Mouse (Mus musculus) mesoderm, embryonic 11.5 days (tissue): ENCODE data around the gene Ints14.
"Not testable (repeated sequence)": the region's sequence is repeated elsewhere in the genome, so short reads cannot be mapped to it uniquely, and the experiment has no call there.

Source experiments
- DNase-seq: peaks from one replicate; pipeline ENCODE4 v3.0.0-alpha.2; 2012; ENCODE audit warnings: low read depth, low spot score

The Ints14 gene

DNA sequence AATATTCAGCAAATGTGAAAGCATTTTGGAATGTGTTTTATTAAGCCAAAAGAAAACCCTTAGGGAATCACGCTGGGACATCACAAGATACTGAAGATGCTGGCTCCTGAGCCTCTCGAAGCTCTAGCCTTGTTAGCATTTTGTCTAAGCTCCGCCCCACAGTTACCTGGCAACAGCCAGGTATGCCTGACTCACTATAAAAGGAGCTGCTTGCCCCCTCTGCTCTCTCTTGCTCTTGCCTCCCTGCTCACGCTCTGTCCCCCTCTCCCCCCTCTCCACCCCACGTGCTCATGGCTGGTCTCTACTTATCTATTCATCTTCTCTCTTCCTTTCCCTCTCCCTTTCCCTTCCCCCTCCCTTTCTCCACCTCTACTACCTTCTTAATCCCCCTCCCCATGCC, 8.7 kb upstream of the Ints14 start:
- DNase-seq: no peak

DNA sequence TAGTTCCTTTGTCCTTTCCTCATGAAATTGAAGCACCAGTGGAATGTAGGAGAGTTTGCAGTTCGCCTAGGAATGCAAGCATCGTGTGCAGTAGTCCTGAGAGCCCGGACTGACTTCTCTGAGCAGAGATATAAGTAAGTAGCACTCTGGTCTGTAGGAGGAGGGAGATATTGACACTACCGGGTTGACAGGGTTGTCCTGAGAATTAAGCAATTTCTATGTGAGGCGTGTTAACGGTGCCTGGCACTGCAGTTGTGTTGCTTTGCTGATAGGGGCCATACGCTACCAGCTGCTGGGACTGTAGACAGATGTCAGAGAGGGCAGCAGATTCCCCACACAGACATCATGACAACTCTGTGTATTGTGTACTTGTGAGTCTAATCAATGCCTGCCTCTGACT, 7.5 kb upstream of the Ints14 start:
- DNase-seq: no peak

DNA sequence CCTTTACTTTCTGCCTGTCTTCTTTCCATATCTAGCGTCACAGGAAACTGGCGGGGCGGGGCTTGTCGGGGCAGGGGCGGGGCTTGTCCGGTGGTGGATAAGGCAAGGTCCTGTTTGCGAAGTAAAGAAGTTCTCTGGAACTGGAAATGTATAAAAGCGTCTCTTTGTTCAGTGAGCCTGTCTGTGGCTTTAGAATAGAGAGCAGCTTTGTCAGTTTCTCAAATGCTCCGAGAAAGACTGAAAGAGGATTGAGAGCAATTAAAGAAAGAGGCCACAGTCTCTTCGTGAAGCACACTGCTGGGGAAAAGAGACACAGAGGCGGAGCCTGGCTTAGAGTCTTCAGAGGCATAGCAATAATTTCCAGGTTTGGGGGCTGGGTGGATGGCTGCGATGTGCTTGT, 4.4 kb upstream of the Ints14 start:
- no peak for DNase-seq

DNA sequence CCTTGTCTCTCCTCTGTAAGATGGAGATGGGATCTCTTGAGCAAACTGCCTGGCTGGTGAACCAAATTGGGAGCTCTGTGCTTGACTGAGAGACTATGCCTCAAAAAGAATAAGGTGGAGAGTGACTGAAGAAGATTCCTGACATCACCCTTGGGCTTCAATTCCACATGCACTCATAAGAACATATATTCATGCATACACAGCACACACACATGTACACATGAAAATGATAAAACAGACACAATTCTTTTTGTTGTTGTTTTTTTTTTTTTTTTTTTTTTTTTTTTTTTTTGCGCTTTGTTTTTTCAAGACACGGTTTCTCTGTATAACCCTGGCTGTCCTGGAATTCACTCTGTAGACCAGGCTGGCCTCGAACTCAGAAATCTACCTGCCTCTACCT, 3.4 kb upstream of the Ints14 start:
- no peak for DNase-seq

DNA sequence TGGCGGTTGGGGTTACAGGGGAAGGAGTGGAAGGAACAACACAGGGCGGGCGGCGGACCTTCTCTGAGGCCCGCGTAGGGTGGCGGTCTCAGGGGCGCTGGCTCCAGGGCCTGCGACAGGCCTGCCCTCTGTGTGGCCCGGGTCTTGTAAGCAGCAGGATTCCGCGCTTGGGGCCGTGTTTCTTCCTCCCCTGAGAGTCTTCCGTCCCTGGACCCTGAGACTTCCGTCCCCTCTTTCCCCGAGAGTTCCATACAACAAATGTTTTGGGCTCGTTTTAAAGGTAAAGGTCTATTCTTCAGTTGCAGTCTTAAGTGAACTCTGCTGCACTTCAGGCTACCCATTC, 244 bp downstream of the Ints14 start:
- no peak for DNase-seq

DNA sequence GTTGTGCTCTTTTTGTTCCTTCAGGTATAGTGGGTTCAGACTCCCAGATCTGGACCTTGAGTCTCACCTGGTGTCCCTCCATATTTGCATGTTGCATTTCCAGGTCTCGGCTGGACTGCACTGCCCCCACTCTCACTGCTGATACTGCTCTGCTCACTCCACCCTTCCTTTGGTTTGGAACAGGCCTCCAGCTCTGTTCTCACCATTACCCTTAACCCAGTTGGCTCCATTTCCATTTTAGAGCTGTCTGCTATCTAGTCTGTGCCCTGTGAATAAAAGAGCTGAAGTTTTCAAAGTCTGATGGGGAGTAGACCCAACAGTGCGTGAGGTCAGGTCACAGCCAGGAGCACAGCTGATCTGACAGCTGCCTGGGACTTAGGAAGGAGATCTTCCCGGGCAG, 19.8 kb downstream of the Ints14 start:
- no peak for DNase-seq

DNA sequence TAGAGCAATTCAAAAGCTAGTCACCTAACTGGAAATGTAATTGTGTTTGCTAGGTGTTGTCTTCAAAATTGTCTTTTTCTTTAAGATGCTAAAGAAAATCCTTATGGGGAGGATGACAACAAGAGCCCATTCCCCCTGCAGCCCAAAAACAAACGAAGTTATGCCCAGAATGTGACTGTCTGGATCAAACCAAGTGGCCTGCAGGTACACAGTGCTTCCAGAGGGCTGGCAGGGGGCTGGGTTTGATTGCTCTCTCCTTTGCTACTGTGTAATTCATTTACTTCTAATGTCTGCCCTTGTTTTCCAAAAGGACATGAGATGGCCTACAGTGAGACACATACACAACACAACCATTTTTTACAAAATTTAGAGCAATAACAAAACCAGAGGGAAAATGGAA, 21.2 kb downstream of the Ints14 start:
- DNase-seq: no peak

DNA sequence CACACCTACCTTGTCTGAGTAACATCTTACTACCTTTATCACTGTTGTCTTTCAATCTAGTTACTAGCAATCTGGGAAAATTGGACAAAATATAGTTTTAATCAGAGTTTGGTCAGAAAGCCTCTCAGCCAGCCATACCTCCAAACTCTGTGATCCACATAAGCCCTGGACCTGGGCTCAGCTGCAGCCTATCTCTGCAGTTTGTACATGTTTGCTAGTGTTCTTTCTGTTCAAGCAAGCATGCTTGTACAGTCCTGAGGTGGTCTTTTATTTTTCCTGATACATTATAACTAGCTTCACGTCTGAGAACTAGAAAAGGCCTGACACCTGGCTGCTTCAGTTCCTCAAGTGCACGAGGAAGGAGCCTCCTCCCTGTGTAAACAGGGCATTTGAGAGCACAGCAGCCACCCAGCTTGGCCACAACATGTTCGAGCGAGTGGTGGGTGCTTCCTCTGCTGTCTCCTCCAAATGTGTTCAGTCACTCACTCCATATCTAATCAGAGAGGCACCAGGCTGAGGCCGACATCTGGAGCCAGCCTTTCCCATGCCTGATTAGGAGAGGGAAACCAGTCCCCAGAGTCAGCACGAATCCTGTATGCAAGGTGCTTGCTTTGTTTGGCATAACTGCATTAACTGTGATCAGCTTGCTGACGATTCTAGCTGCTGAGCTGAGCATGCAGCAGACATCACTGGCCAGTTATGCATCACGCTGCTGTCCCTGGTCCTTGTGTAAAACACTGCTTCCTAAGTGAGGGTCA, 24.5 kb downstream of the Ints14 start:
- no peak for DNase-seq

DNA sequence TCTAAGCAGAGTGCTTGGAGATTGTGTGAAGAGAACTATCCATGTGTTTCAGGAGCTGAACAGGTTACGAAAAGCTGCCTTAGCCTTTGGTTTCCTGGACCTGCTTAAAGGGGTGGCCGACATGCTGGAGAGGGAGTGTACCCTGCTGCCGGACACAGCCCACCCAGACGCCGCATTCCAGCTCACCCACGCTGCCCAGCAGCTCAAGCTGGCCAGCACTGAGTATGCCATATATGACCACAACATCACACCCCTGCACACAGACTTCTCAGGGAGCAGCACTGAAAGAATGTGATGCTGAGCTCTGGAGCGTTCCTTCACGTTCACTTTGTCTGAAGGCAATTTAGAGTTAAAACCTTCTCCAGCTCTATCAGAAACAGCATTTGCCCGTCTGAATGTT, 25.1 kb downstream of the Ints14 start:
- no peak for DNase-seq

DNA sequence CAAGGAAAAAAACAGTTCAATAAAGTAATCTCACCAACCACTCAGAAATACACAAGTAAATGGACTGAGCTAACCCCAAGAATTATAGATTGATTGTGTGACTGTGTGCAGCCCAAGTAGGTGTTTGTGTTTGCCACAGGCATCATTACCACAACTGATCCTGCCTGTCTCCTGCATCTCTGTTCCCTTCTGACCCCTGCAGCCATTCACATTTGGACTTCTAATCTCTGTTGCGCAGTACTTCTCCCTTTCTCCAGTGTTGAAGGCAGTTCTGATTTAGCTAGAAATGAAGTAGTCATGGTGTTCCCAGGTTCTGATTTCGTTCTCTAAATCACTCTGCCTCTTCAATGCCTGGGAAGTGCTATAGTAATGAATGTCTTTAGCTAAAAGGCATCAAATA, 26.9 kb downstream of the Ints14 start:
- no peak for DNase-seq

DNA sequence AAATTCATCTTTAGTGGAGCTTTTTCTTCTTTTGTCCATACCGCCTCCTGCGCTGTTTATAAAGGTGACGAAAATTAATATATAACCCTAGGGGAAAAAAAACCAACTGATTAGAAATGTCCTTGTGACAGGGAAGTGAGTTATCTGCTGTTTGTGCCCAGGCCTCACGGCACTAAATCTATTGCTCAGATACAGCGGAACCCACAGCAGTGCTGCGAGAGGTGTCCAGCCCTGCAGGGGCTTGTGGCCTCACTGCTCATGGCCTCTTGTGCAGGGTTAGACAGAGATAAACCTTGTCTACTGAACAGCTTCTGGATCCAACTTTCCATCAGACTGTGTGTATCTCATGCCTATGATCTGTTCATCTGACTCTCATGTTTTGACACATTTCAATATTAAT, 27.7 kb downstream of the Ints14 start:
- DNase-seq: no peak

DNA sequence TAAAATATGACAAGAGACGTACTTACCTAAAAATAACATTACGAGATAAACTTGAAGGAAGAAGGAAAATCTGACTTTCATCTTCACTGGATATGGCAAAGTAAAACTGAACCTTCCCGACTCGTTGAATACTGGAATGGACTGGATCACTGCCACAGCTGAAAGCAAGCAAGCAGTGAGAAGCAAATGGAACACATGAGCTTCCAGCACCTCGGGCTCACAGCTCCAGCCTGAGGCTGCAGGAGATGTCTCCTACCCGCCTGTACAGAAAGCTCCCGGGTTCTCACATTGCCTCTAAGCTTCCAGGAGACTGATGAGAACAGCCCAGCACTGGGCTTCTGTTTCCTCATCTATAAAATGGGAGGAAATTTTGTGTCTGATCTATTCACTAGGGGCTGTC, 29.6 kb downstream of the Ints14 start:
- DNase-seq: no peak

DNA sequence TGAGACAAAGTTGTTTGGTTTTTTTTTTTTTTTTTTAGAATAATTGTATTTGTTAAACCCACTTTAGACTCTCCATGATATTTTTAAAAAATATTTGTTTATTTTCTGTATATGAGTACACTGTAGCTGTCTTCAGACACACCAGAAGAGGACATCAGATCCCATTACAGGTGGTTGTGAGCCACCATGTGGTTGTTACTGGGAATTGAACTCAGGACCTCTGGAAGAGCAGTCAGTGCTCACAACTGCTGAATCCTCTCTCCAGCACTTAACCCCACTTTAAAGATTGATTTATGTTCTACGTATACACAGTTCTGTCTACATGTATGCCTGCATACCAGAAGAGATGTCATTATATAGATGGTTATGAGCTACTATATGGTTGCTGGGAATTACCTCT, 34.8 kb downstream of the Ints14 start:
- DNase-seq: not testable (repeated sequence)

DNA sequence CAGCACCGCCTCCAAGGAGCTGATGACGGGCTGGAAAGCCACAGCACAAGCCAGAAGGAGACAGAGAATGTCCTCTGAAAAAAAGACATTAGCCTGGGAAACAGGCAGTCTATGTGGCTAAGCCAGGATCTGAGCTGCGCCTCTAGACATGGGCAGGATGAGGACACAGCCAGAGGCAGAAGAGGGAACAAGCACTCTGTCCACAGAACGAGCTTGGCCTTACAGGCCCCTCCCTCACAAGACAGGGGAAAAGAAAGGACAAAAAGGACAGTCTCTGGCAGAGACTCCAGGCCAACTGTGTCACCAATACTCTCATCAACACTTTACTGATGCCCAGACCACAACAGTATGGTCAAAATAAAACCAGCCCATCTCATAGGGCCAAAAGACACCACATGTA, 40.8 kb downstream of the Ints14 start:
- DNase-seq: no peak

DNA sequence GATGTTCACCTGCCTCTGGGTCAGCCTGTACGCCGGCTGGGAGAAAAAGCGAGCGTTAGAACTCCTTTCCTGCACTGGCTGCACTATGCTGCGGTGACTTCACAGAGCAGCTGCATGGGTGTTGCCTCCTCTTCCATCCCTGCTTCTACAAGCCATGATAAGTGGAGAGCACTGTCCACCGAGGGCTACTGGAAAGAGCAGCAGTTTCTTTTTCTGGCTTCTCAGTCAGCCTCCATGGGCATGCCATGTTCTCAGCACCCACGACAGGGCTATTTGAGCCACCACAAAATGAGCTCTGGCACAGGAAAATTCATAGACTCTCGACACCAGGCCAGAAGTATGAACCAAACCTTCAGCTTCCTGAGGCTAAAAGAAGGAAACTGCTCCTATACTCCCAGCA, 45.0 kb downstream of the Ints14 start:
- no peak for DNase-seq

DNA sequence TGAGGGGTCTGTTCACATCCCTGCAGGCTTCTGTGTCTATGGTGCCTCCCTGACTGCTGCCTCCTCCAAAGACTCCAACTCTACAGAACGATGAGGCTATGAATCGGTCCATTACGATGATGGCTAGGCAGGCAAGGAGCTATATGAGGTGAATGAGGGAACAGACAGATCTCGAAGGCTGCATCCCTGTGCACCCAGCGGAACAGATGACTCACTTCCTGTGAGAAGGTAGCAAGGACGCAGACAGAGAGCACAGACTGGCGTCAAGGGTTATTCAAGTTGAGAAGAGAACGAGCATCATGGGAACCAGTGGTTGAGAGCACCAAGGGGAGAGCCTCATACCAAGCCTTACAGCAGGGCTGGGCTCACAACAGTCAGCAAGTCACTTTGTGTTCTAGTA, 49.9 kb downstream of the Ints14 start:
- DNase-seq: no peak

DNA sequence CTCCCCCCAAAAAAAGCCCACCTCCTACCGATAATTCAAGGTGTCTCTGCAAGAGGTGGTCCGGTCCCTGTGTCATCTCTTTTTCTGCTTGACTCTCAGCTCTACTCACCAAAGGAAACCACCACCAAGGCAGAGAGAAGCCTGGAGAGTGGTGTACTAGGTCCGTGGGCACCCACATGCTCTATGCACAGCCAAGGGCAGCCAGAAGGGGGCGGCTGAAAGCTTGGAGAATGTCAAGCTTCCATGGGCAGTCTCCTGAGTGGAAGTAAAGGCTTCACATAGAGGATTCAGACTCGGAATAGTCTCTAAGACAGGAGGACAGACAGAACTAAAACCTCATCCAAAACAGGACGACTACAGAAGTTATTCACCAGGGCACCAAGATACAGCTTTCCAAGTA, 50.6 kb downstream of the Ints14 start:
- DNase-seq: no peak

DNA sequence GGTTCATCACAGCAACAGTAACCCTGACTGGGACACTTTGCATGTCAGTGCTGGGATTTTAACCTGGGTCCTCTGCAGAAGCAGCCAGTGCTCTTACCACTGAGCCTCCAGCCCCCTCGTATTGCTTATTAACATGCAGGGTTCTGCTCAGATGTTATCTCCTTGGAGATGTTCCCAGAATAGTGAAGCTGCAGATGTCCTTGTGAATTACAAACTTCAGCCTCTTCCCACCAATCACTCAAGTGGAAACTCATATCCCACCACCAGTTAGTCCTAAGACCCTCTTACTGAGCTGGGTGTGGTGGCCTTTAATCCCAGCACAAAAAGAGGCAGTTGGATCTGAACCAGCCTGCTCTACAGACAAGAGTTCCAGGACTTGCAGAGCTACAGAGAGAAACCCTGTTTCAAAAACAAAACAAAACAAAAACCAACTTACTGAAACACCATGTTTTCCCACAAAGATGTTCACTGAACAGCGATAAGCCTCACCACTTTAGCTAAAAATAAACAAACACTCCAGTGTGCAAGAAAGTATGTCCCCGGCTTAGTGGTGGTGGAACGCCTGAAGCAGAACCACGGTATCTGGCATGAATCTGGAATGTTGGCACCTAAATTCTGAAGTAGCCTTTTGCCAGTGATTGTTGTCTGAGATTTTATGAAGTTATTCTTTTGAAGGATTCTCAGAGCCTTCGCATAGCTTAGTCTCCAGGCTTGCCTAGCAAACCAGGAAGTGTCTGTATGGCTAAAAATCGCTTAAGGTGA, 54.9 kb downstream of the Ints14 start:
- DNase-seq: no peak

DNA sequence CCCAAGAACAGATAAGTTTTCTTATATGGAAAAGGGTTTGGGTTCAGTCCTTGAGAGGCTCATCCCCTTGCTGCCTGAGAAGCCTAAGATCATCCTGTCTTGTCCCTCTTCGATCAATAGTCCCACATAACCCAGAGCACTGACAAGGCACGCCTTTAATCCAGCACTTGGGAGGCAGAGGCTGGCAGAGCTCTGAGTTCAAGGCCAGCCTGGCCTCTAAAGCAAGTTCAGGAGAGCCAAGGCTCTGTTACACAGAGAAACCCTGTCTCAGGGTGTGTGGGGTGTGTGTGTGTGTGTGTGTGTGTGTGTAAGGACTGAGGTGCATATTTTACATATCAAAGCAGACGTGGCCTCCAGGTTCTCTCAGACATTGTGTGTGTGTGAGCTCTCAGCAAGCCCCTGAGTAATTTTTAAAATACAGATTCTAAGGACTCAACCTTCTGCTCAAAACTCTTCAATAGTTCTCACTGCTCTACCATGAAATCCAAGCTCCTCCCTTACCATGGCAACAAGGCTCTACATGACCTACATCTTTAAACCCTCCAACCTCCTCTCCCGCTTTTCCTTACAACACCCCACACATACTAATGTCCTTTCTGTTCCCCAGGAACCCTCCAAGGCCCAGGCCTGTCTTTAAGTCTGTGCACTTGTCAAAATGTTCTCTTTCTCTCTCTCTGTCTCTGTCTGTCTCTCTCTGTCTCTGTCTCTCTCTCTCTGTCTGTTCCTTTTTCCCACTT, 55.7 kb downstream of the Ints14 start:
- no peak for DNase-seq

DNA sequence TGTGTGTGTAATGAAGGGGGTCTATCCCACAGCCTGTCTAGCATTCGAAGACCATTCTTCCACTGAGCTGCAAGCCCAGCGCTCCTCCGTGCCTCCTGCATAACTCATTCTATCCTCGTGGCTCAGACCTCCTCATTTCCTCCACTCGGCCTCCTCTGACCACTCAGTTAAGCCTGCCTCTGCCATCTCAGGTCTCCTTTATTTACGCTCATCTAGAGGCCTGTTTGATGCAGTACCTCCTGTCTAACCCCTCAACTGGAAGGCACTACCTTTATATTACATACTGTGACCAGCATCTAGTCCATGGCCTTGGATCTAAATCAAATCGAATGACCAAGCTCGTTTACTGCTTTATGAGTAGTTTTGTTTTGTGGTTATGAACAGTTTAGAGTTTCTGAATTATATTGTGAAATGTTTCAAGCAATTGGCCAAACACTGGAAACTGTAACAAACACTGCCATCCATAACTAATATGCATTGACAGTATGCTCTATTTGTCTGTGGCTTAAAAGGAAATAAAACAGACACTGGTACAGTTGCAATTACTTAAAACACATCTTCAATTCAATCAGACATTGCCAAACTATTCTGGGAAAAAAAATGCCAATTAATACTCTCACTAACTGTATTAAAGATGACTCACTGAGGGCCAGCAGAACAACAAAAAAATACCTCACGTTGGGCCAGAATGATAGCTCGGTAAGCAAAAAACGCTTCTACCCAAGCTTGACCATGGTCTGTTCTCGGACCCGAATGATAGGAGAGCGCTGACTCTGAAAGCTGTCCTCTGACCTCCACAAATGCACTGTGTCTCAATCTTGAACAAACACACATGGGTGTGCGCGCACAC, 56.5 kb downstream of the Ints14 start:
- DNase-seq: no peak

DNA sequence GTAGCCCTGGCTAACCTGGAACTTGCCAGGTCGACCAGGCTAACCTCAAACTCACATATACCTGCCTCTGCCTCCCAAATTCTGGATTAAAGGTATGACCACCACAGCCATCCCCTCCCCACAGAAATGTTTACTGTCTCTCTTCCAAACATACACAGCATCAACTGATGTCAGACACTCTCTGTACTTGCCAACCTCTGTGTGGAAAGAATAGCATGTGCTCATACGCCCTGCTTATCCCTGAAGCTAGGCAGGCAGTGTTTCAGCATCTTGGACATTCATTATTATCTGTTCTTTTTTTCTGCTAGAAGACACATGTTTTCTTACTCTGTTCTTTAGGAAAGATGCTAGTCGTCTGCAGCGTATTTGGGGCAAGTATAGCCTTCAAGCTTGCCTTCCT, 57.2 kb downstream of the Ints14 start:
- DNase-seq: no peak

DNA sequence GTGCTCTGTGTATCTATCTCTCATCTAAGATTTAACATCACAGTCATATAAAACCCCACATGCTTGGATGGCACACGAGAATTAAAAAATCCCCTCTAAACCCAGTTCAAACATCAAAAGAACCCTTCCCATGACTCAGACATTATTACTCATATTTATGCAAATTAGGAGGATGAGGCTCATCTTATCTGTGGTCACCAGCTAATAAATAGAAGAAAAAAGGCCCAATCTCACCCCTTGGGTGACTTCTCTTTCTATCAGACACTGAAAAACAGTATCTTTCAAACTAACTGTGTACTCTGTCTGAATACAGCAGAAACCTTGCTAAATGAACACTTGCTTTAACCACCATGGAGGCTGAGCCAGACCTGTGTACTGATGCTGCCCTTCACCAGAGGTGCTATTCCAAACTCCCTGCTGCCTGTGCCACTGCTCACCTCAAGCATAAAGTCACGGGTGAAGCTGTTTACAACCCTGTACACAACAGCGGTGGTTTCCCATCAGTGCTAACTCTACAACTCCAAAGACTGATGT, 58.0 kb downstream of the Ints14 start:
- no peak for DNase-seq
